Mouse (Mus musculus): ENCODE data around the gene Mgst1. TPM values are rescaled to one million over a fixed set of nuclear protein-coding genes. Genes with fewer than 3 reads are reported as not detected.

The Mgst1 gene
- polyA plus RNA-seq (2014; fragmentation: Illumina TruSeq; extraction: RNeasy Lipid Tissue Mini Kit (QIAGEN cat#74804); ENCODE audit: low read depth, low replicate concordance): 363 TPM

GRCm38 (mm10) chr6:138139930-138140329 is at the start of gene Mgst1:
Gene Mgst1 (plus strand): TSS chr6:138140316.

Other genes with a start within 250 kb of the Mgst1 start
- not detected for gene Slc15a5, start 60.4 kb upstream of the Mgst1 start, polyA plus RNA-seq (2014; fragmentation: Illumina TruSeq; extraction: RNeasy Lipid Tissue Mini Kit (QIAGEN cat#74804); ENCODE audit: low read depth, low replicate concordance)

Measured in kidney, adult 10 weeks (tissue).